ENCODE assay signal across 17 mouse cellular contexts in the genomic region with DNA sequence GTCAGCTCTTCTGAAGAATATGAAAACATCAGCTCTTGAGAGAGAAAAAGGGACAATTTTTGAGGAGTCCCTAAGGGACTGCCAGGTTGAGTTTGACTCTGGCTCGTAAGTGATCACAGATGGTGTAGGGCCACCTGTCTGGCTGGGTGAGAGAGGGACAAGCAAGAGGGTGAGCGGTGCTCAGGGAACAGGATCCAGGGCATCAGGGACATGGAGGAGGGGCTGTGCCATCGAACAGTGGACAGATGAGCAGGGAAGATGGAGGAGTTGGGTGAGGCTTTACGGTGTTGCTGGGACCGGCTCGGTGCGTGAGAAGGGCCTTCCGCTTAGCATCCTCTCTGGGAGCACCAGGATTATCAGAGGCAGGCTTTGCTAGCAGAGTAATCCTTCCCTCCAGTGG. TPM values are rescaled to one million over a fixed set of nuclear protein-coding genes. Genes with fewer than 3 reads are reported as not detected.
A peak's percentile ranks its signal among the peaks of the same experiment; 100 is the strongest.
DNase-seq lines count a peak whose midpoint lies in the region; ATAC-seq lines count a peak whose summit lies in the region.
"Had no signal": no experiment of that assay in that cellular context is flagged by ENCODE, and none has a peak within 500 bp of the region (broad histone marks: within the 10 kb centered on the region; RNA-seq: fewer than 3 reads in every experiment).

No protein-coding gene starts in this region.

- peak overlapping the region; percentile 96 for H3K9ac ChIP-seq in neural tube, embryonic 13.5 days
- H3K9ac ChIP-seq: embryonic facial prominence, embryonic 12.5 days; heart, embryonic 15.5 days; lung, embryonic 15.5 days had no signal

- H3K27ac ChIP-seq in neural tube, embryonic 13.5 days (replicated peaks), result peak overlapping the region; percentile 81
- H3K27ac ChIP-seq: embryonic facial prominence, embryonic 12.5 days; forebrain, embryonic 10.5 days; heart, embryonic 15.5 days; lung, embryonic 15.5 days had no signal

- no peaks in the 10 kb centered on the region for H3K9me3 ChIP-seq in megakaryocyte, embryonic 14.5 days
- no peaks in the 10 kb centered on the region for H3K9me3 ChIP-seq in neural tube, embryonic 13.5 days
- H3K9me3 ChIP-seq: embryonic facial prominence, embryonic 12.5 days; forebrain, embryonic 10.5 days; heart, embryonic 15.5 days; lung, embryonic 15.5 days had no signal

- peak overlapping the region; percentile 77 for H3K4me2 ChIP-seq in neural tube, embryonic 13.5 days
- H3K4me2 ChIP-seq: embryonic facial prominence, embryonic 12.5 days; heart, embryonic 15.5 days; lung, embryonic 15.5 days had no signal

- no peaks in the 10 kb centered on the region for H3K36me3 ChIP-seq in megakaryocyte, embryonic 14.5 days (replicated peaks; ENCODE audit: low read length)
- no peaks in the 10 kb centered on the region for H3K36me3 ChIP-seq in neural tube, embryonic 13.5 days
- H3K36me3 ChIP-seq: embryonic facial prominence, embryonic 12.5 days; forebrain, embryonic 10.5 days; heart, embryonic 15.5 days; lung, embryonic 15.5 days had no signal

- peaks cover 91% of the 10 kb centered on the region for H3K27me3 ChIP-seq in megakaryocyte, embryonic 14.5 days (replicated peaks)
- no peaks in the 10 kb centered on the region for H3K27me3 ChIP-seq in neural tube, embryonic 13.5 days

- peak; percentile 28; the same call in 1 of the 2 replicates for ATAC-seq in cerebellum, adult (ENCODE audit: insufficient number of reproducible peaks, low FRiP score, low TSS enrichment)
- no peak for ATAC-seq in megakaryocyte, adult 5-6 weeks (ENCODE audit: poor library complexity, severe bottlenecking)
- no peak for ATAC-seq in neural tube, embryonic 13.5 days (ENCODE audit: low read depth)
- ATAC-seq: inflammation-experienced regulatory T-cells, adult 6 months had no signal

- DNase-seq in cerebellum, postnatal 4 days (ENCODE audit: low spot score in 2 of 2), result no peak
- DNase-seq in cerebellum, postnatal 25 days, result peak; percentile 75 to 77
- no peak for DNase-seq in urinary bladder, adult 18-20 months (ENCODE audit: low spot score in 2 of 2)
- no peak for DNase-seq in right cerebral cortex, postnatal 4 days
- DNase-seq: adrenal gland, adult 2 months; gastrocnemius, postnatal 36 days; kidney, postnatal 36 days; liver had no signal

- WGBS in neural tube, embryonic 13.5 days, result 64% methylated on average over 8 of the region's 8 CpGs

- H3K4me3 ChIP-seq in megakaryocyte, embryonic 14.5 days (replicated peaks), result peak overlapping the region; percentile 33
- H3K4me3 ChIP-seq in neural tube, embryonic 13.5 days, result peak overlapping the region; percentile 13
- H3K4me3 ChIP-seq: embryonic facial prominence, embryonic 12.5 days; forebrain, embryonic 10.5 days; heart, embryonic 15.5 days; lung, embryonic 15.5 days had no signal

- H3K4me1 ChIP-seq in megakaryocyte, embryonic 14.5 days, result peaks cover 20% of the 10 kb centered on the region
- peaks cover 79% of the 10 kb centered on the region for H3K4me1 ChIP-seq in neural tube, embryonic 13.5 days (replicated peaks)

RNA-seq across cellular contexts. Expression of gene Spock2, which starts 3.3 kb away (rescaled TPM):
- polyA plus RNA-seq in megakaryocyte, embryonic 14.5 days (2012; ENCODE audit: insufficient read depth, low replicate concordance), result 3.1 and 5.4 TPM in 2 replicates
- 0.11 and 0.20 TPM in 2 replicates for total RNA-seq in megakaryocyte, adult 5-6 weeks (2015)
- 0.04 and 0.07 TPM in 2 replicates for total RNA-seq in megakaryocyte, adult 5-6 weeks (2017)
- 99.9 and 103 TPM in 2 replicates for polyA plus RNA-seq in neural tube, embryonic 13.5 days (2015; fragmentation: Nextera tagmentation; extraction: Ambion mirVana)

Comparison
In these comparisons a context has a peak if more than half of its experiments do, and no peak if none do; other contexts are left out.
1. DNase-seq: peak in cerebellum, postnatal 25 days (2 of 2); none in cerebellum, postnatal 4 days (0 of 2), urinary bladder, adult 18-20 months (0 of 2) and right cerebral cortex, postnatal 4 days (single experiment).
2. RNA of gene Spock2, which starts 3.3 kb away (polyA plus RNA-seq): 99.9 to 103 TPM in neural tube, embryonic 13.5 days; 3.1 to 5.4 TPM in megakaryocyte, embryonic 14.5 days; every median in the first group is over 10 times any median in the second.